Mouse (Mus musculus) lung, postnatal 0 days (tissue): ENCODE data around the gene Dusp14.

Experiments used
- CTCF ChIP-seq: IDR thresholded peaks from 2 replicates; pipeline ENCODE4 v1.5.1; 2016; ENCODE audit warnings: antibody characterized with exemption, mild to moderate bottlenecking
- EP300 ChIP-seq: IDR thresholded peaks from 2 replicates; pipeline ENCODE4 v1.6.1; 2016; ENCODE audit warnings: antibody characterized with exemption, mild to moderate bottlenecking, control low read depth

DNA sequence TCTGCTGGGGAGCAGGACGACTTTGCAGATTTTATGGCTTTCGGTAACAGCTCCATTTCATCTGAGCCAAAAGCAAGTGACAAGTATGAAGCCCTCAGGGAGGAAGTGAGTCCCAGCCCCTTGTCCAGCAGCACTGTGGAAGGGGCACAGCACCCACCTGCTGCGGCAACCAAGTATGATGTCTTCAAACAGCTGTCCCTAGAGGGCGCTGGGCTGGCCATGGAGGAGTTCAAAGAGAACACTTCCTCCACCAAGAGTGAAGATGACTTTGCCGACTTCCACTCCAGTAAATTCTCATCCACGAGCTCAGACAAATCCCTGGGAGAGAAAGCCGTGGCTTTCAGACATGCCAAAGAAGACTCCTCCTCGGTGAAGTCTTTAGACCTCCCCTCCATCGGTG is 60.1 kb downstream of the Dusp14 start:
- TF ChIP-seq CTCF (peak; percentile 39), EP300 (no peak)
